14 mouse cellular contexts compared by ENCODE assay signal in the genomic region with DNA sequence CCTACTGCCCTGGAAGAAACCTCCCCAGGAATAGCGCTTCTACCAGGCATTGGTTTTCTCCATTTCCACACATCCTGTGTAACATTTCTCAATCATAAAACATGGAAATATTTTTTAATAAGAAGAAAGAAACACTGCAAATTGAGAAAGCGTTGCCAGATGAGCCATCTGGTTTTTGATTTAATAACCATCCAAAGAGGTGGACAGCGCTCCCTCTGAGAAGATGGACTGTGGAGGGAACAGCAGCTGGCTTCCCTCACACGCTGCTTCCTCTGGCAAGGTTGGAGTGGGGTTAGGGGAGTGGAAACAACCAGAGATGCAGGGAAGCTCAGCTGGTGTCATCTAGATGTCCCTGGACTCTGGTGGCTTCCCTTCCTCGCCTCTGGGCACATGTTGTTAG.
DNase-seq lines count a peak whose midpoint lies in the region; ATAC-seq lines count a peak whose summit lies in the region.
"Had no signal": no experiment of that assay in that cellular context is flagged by ENCODE, and none has a peak within 500 bp of the region (broad histone marks: within the 10 kb centered on the region; RNA-seq: fewer than 3 reads in every experiment).

No protein-coding gene starts in this region.

- H3K9me3 ChIP-seq in kidney, embryonic 15.5 days (replicated peaks): no peaks in the 10 kb centered on the region

- WGBS in kidney, embryonic 15.5 days: 48% methylated on average over 5 of the region's 5 CpGs

- H3K36me3 ChIP-seq in kidney, embryonic 15.5 days: no peaks in the 10 kb centered on the region

- no peaks in the 10 kb centered on the region for H3K27me3 ChIP-seq in kidney, embryonic 15.5 days

- 0 out of 2 replicates have a peak, but pooled peaks have one; percentile 49 for ATAC-seq in kidney, embryonic 15.5 days (replicated peaks; ENCODE audit: low FRiP score)
- ATAC-seq: activated CD4-positive, CD25-positive, alpha-beta regulatory T cell, adult 4 months; forebrain, embryonic 14.5 days; inflammation-experienced regulatory T-cells, adult 6 months; liver, postnatal 0 days had no signal

- no peak overlapping the region for H3K4me2 ChIP-seq in kidney, embryonic 15.5 days

- H3K4me1 ChIP-seq in kidney, embryonic 15.5 days: peaks cover 13% of the 10 kb centered on the region

- no peak overlapping the region for H3K4me3 ChIP-seq in kidney, embryonic 15.5 days (replicated peaks)
- H3K4me3 ChIP-seq: left cerebral cortex, adult 2 months had no signal

- H3K27ac ChIP-seq in kidney, embryonic 15.5 days: no peak overlapping the region
- H3K27ac ChIP-seq: left cerebral cortex, adult 2 months had no signal

- no peak overlapping the region for H3K9ac ChIP-seq in kidney, embryonic 15.5 days
- H3K9ac ChIP-seq: liver, postnatal 0 days had no signal

- intact Hi-C loops in left cerebral cortex, postnatal 25 days (cut with DNase I): no loop called here

- DNase-seq in gastrocnemius, postnatal 10 days: peak; percentile 28
- no peak for DNase-seq in gastrocnemius, adult 8-10 months (ENCODE audit: low spot score in 2 of 2)
- peak; percentile 41 for DNase-seq in gastrocnemius, postnatal 25 days
- DNase-seq in lung, postnatal 14 days: peak; percentile 24
- no peak for DNase-seq in adrenal gland, postnatal 10 days
- no peak for DNase-seq in cerebellum, adult 11 months
- DNase-seq in left cerebral cortex, postnatal 25 days (ENCODE audit: low spot score in 2 of 2): no peak
- DNase-seq: liver, postnatal 0 days; spleen, adult 18-20 months had no signal

Comparison
In these comparisons a context has a peak if more than half of its experiments do, and no peak if none do; other contexts are left out.
1. DNase-seq: peak in gastrocnemius, postnatal 10 days (single experiment), gastrocnemius, postnatal 25 days (single experiment) and lung, postnatal 14 days (single experiment); none in gastrocnemius, adult 8-10 months (0 of 2), adrenal gland, postnatal 10 days (single experiment), cerebellum, adult 11 months (single experiment) and left cerebral cortex, postnatal 25 days (0 of 2).